Mouse (Mus musculus): ENCODE measurements at regions not wholly inside any gene's neighbourhood (a gene's known extent, or its start where the extent isn't known, plus 50 kb on each side); places are given as distances from the start of the nearest gene placed in this dataset.

- no peaks in the 10 kb centered on the region for H3K27me3 ChIP-seq
- no peak overlapping the region for H3K9ac ChIP-seq
- H3K4me2 ChIP-seq = no peak overlapping the region
- H3K9me3 ChIP-seq = no peaks in the 10 kb centered on the region
- H3K4me3 ChIP-seq = no peak overlapping the region
- no peaks in the 10 kb centered on the region for H3K4me1 ChIP-seq
- ATAC-seq (ENCODE audit: borderline replicate concordance, extremely low read depth, low FRiP score, low TSS enrichment) = no peak
- WGBS = 81% methylated on average over 2 of the region's 2 CpGs
- no peak overlapping the region for H3K27ac ChIP-seq
- no peaks in the 10 kb centered on the region for H3K36me3 ChIP-seq
Measured at GRCm38 (mm10) chr16:5759021-5759420, 126.1 kb upstream of the Rbfox1 start.

- 48% methylated on average over 4 of the region's 4 CpGs for WGBS
- Histone ChIP-seq H3K4me1 (no peaks in the 10 kb centered on the region), H3K36me3 (no peaks in the 10 kb centered on the region)
Measured at GRCm38 (mm10) chr16:5742716-5743507, 142.2 kb upstream of the Rbfox1 start.

GRCm38 (mm10) chr16:5740776-5741175, 144.4 kb upstream of the Rbfox1 start:
- H3K9me3 ChIP-seq = no peaks in the 10 kb centered on the region
- no peak for ATAC-seq (ENCODE audit: borderline replicate concordance, extremely low read depth, low FRiP score, low TSS enrichment)
- H3K4me1 ChIP-seq = no peaks in the 10 kb centered on the region
- no peak overlapping the region for H3K9ac ChIP-seq
- no peaks in the 10 kb centered on the region for H3K27me3 ChIP-seq
- H3K36me3 ChIP-seq = no peaks in the 10 kb centered on the region
- no peak overlapping the region for H3K27ac ChIP-seq
- H3K4me3 ChIP-seq = no peak overlapping the region
- no peak overlapping the region for H3K4me2 ChIP-seq
- 73% methylated on average over 7 of the region's 7 CpGs for WGBS

More at GRCm38 (mm10) chr16:5742716-5743507, 142.2 kb upstream of the Rbfox1 start:
- Histone ChIP-seq H3K27me3 (no peaks in the 10 kb centered on the region), H3K9ac (no peak overlapping the region), H3K4me3 (no peak overlapping the region), H3K4me2 (no peak overlapping the region), H3K9me3 (no peaks in the 10 kb centered on the region), H3K27ac (no peak overlapping the region)
- ATAC-seq (ENCODE audit: borderline replicate concordance, extremely low read depth, low FRiP score, low TSS enrichment) = no peak

- Histone ChIP-seq H3K4me3 (no peak overlapping the region), H3K9ac (no peak overlapping the region), H3K9me3 (no peaks in the 10 kb centered on the region), H3K36me3 (no peaks in the 10 kb centered on the region), H3K4me1 (no peaks in the 10 kb centered on the region), H3K27ac (no peak overlapping the region), H3K27me3 (no peaks in the 10 kb centered on the region), H3K4me2 (no peak overlapping the region)
- 65% methylated on average over 4 of the region's 4 CpGs for WGBS
- ATAC-seq (ENCODE audit: borderline replicate concordance, extremely low read depth, low FRiP score, low TSS enrichment) = no peak
Measured at GRCm38 (mm10) chr16:5733608-5734007, 151.5 kb upstream of the Rbfox1 start.

- H3K27ac ChIP-seq = no peak overlapping the region
Measured at GRCm38 (mm10) chr16:5722506-5722905, 162.6 kb upstream of the Rbfox1 start.

GRCm38 (mm10) chr16:5713476-5713875, 171.7 kb upstream of the Rbfox1 start:
- no peak for ATAC-seq (ENCODE audit: borderline replicate concordance, extremely low read depth, low FRiP score, low TSS enrichment)
- Histone ChIP-seq H3K27me3 (no peaks in the 10 kb centered on the region), H3K27ac (no peak overlapping the region), H3K4me3 (no peak overlapping the region), H3K9me3 (no peaks in the 10 kb centered on the region), H3K36me3 (no peaks in the 10 kb centered on the region), H3K4me1 (no peaks in the 10 kb centered on the region), H3K9ac (no peak overlapping the region), H3K4me2 (no peak overlapping the region)
- 76% methylated on average over 4 of the region's 4 CpGs for WGBS

More at GRCm38 (mm10) chr16:5722506-5722905, 162.6 kb upstream of the Rbfox1 start:
- Histone ChIP-seq H3K4me2 (no peak overlapping the region), H3K4me1 (no peaks in the 10 kb centered on the region), H3K36me3 (no peaks in the 10 kb centered on the region), H3K4me3 (no peak overlapping the region), H3K27me3 (no peaks in the 10 kb centered on the region), H3K9me3 (no peaks in the 10 kb centered on the region), H3K9ac (no peak overlapping the region)
- no peak for ATAC-seq (ENCODE audit: borderline replicate concordance, extremely low read depth, low FRiP score, low TSS enrichment)

GRCm38 (mm10) chr16:5709831-5710230, 175.3 kb upstream of the Rbfox1 start:
- H3K27me3 ChIP-seq = no peaks in the 10 kb centered on the region
- ATAC-seq (ENCODE audit: borderline replicate concordance, extremely low read depth, low FRiP score, low TSS enrichment) = no peak
- no peak overlapping the region for H3K4me2 ChIP-seq
- no peak overlapping the region for H3K27ac ChIP-seq
- no peak overlapping the region for H3K4me3 ChIP-seq
- no peaks in the 10 kb centered on the region for H3K9me3 ChIP-seq
- H3K9ac ChIP-seq = no peak overlapping the region
- no peaks in the 10 kb centered on the region for H3K36me3 ChIP-seq
- H3K4me1 ChIP-seq = no peaks in the 10 kb centered on the region
- WGBS = 70% methylated on average over 5 of the region's 5 CpGs

GRCm38 (mm10) chr16:5700731-5701255, 184.4 kb upstream of the Rbfox1 start:
- no peaks in the 10 kb centered on the region for H3K36me3 ChIP-seq
- H3K4me2 ChIP-seq = no peak overlapping the region
- no peaks in the 10 kb centered on the region for H3K27me3 ChIP-seq
- no peaks in the 10 kb centered on the region for H3K9me3 ChIP-seq
- no peaks in the 10 kb centered on the region for H3K4me1 ChIP-seq
- no peak for ATAC-seq (ENCODE audit: borderline replicate concordance, extremely low read depth, low FRiP score, low TSS enrichment)
- no peak overlapping the region for H3K27ac ChIP-seq
- no peak overlapping the region for H3K4me3 ChIP-seq
- 39% methylated on average over 9 of the region's 9 CpGs for WGBS
- no peak overlapping the region for H3K9ac ChIP-seq

GRCm38 (mm10) chr16:5688322-5688721, 196.8 kb upstream of the Rbfox1 start:
- no peaks in the 10 kb centered on the region for H3K4me1 ChIP-seq
- no peak for ATAC-seq (ENCODE audit: borderline replicate concordance, extremely low read depth, low FRiP score, low TSS enrichment)
- 78% methylated on average over 3 of the region's 3 CpGs for WGBS
- H3K9me3 ChIP-seq = no peaks in the 10 kb centered on the region
- no peaks in the 10 kb centered on the region for H3K36me3 ChIP-seq
- H3K9ac ChIP-seq = no peak overlapping the region
- H3K27me3 ChIP-seq = no peaks in the 10 kb centered on the region
- no peak overlapping the region for H3K4me3 ChIP-seq
- H3K4me2 ChIP-seq = no peak overlapping the region
- no peak overlapping the region for H3K27ac ChIP-seq

- ATAC-seq (ENCODE audit: borderline replicate concordance, extremely low read depth, low FRiP score, low TSS enrichment) = no peak
- Histone ChIP-seq H3K4me3 (no peak overlapping the region), H3K36me3 (no peaks in the 10 kb centered on the region), H3K9me3 (no peaks in the 10 kb centered on the region), H3K27ac (no peak overlapping the region), H3K27me3 (no peaks in the 10 kb centered on the region), H3K9ac (no peak overlapping the region), H3K4me1 (no peaks in the 10 kb centered on the region), H3K4me2 (no peak overlapping the region)
- WGBS = 67% methylated on average over 6 of the region's 6 CpGs
Measured at GRCm38 (mm10) chr16:5673372-5673960, 211.7 kb upstream of the Rbfox1 start.

- no peak for ATAC-seq (ENCODE audit: borderline replicate concordance, extremely low read depth, low FRiP score, low TSS enrichment)
- Histone ChIP-seq H3K4me2 (no peak overlapping the region), H3K27ac (no peak overlapping the region), H3K9ac (no peak overlapping the region), H3K27me3 (no peaks in the 10 kb centered on the region), H3K4me1 (no peaks in the 10 kb centered on the region), H3K4me3 (no peak overlapping the region), H3K36me3 (no peaks in the 10 kb centered on the region), H3K9me3 (no peaks in the 10 kb centered on the region)
- 51% methylated on average over 4 of the region's 4 CpGs for WGBS
Measured at GRCm38 (mm10) chr16:5672871-5673270, 212.3 kb upstream of the Rbfox1 start.

GRCm38 (mm10) chr16:5668403-5668967, 216.7 kb upstream of the Rbfox1 start:
- 86% methylated on average over 4 of the region's 4 CpGs for WGBS
- Histone ChIP-seq H3K27me3 (no peaks in the 10 kb centered on the region), H3K36me3 (no peaks in the 10 kb centered on the region)

More at GRCm38 (mm10) chr16:5668403-5668967, 216.7 kb upstream of the Rbfox1 start:
- Histone ChIP-seq H3K9ac (no peak overlapping the region), H3K4me2 (no peak overlapping the region), H3K4me1 (no peaks in the 10 kb centered on the region), H3K9me3 (no peaks in the 10 kb centered on the region), H3K4me3 (no peak overlapping the region), H3K27ac (no peak overlapping the region)
- ATAC-seq (ENCODE audit: borderline replicate concordance, extremely low read depth, low FRiP score, low TSS enrichment) = no peak
